Mouse (Mus musculus): ENCODE results near the gene Kcnmb4. TPM values are rescaled to one million over a fixed set of nuclear protein-coding genes. Genes with fewer than 3 reads are reported as not detected.

Kcnmb4 gene
- 0.71 TPM for polyA plus RNA-seq (2014; fragmentation: Illumina TruSeq; extraction: RNeasy Lipid Tissue Mini Kit (QIAGEN cat#74804); ENCODE audit: low replicate concordance)

DNA sequence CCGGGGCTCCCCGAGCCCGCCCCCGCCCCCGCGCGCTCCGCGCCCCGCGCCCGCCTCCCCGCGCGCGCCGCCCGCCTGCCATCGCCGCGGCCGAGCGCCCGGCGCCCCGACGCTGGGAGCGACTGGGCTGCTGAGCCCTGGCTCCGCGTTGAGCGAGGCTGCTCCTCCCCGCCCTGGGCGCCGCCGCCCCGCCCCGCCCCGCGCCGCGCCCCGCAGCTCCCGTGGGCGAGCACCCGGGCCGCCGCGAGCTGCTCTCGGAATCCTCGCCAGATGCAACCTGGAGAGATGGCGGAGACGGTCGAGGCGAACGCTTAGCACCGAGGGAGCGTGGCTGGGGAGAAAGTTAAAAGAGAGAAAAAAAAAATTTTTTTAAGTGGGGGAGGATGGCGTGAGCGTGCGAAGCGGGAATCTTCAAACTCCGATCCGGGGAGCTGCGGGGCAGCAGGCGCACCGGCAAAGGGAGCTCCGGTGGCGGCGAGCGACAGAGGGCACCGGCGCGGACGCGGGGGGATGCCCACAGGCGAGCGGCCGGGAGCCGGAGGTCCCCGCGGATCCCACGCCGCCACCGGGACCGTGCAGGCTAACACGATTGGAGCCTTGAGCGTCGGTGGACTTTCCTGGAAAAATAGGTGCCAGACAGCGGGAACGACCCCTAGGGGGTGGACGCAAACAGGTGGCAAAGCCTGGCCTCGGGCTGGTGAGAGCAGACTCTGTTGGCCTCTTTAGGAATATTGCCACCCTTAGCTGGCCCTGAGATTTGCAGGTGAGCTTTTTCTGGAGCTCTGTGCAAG, at the start of gene Kcnmb4:
Gene Kcnmb4, minus strand, starts transcription at position 120 of the 791 bp plus-strand sequence.

Other genes starting within 250 kb of the Kcnmb4 start
- gene Ptprb, start 198.4 kb downstream of the Kcnmb4 start, polyA plus RNA-seq (2014; fragmentation: Illumina TruSeq; extraction: RNeasy Lipid Tissue Mini Kit (QIAGEN cat#74804); ENCODE audit: low replicate concordance): 6.5 TPM
- gene Cnot2, start 107.6 kb upstream of the Kcnmb4 start, polyA plus RNA-seq (2014; fragmentation: Illumina TruSeq; extraction: RNeasy Lipid Tissue Mini Kit (QIAGEN cat#74804); ENCODE audit: low replicate concordance): 86.8 TPM